Mouse (Mus musculus) spleen, adult 2 months (tissue): ENCODE results near the gene Dbi.

Source experiments
- CTCF ChIP-seq: fragments of 200-500 bp; IDR thresholded peaks from 2 replicates; pipeline ENCODE4 v1.5.1; 2011; ENCODE audit warnings: mild to moderate bottlenecking, inconsistent platforms; ENCODE audit not compliant: insufficient read depth, insufficient read length, insufficient replicate concordance; ENCODE audit errors: extremely low read depth
- POLR2A ChIP-seq: fragments of 200-500 bp; IDR thresholded peaks from 2 replicates; pipeline ENCODE4 v1.6.1; 2011; ENCODE audit warnings: low read depth, low read length, inconsistent platforms

GRCm38 (mm10) chr1:120140144-120140693 is 19.3 kb upstream of the Dbi start:
- no peak for TF ChIP-seq POLR2A
- no peak for TF ChIP-seq CTCF
